Mouse (Mus musculus): ENCODE measurements around the gene Slc39a9. TPM values are rescaled to one million over a fixed set of nuclear protein-coding genes. Genes with fewer than 3 reads are reported as not detected.

The Slc39a9 gene
- total and polyA plus RNA-seq, 2 experiments from 2014 or later = 19.4 to 20.7 TPM

DNA sequence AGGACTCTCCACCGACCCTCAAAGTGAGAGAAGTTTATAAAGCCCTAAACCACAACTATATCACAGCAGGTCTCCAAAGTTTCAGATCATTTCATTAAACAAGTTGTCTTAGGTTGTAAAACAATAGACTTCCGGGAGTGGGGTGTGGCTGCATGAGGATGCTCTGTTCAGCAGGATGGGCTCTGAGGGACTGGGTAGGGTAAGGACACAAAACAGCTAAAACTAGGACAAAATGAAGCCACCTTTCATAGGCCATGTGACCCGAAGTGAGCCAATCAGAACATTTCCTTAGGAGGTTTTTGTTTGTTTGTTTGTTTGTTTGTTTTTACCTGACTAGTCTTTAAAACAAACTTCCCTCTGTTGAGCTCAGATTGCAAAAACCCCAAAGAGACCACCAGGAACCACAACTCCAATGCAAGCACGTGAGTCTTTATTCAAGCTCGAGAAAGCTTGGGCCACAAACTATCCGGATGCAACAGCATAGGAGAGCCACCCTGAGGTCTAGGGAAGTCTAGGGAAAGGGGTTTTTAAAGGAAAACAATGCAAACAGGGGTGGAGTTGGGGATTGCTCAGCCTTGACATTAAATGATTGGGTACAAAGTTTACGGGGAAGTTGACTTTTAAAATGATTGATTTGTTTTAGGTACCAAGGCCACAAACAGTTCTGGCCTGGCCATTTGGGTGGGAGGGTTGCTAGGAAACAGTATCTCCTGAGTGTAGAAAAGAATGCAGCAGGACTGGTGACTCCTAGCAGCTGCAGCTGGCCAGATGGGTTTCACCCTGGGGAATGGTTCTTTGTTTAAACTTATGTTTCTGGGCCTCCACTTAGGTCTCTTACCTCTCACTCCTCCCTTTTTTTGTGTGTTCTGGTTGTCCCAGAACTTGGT is 28.1 kb upstream of the Slc39a9 start:
- H3K27ac ChIP-seq (ENCODE audit: low read depth, low read length) = no peak overlapping the region
- H3K4me1 ChIP-seq (ENCODE audit: insufficient read depth) = no peaks in the 10 kb centered on the region
- 72% methylated on average over 7 of the region's 7 CpGs for WGBS
- H3K36me3 ChIP-seq (ENCODE audit: insufficient read depth) = no peaks in the 10 kb centered on the region
- no peak for TF ChIP-seq CTCF (IDR thresholded peaks at IDR 0.05; ENCODE audit: low read depth)
- H3K9me3 ChIP-seq (ENCODE audit: low read length) = no peaks in the 10 kb centered on the region
- ATAC-seq (no peak), DNase-seq (no peak)
- H3K4me3 ChIP-seq (ENCODE audit: low read depth, low read length) = no peak overlapping the region
- H3K9ac ChIP-seq = no peak overlapping the region
- no peaks in the 10 kb centered on the region for H3K27me3 ChIP-seq (ENCODE audit: insufficient read depth, low read length)
- H3K4me2 ChIP-seq (ENCODE audit: low read depth) = no peak overlapping the region

DNA sequence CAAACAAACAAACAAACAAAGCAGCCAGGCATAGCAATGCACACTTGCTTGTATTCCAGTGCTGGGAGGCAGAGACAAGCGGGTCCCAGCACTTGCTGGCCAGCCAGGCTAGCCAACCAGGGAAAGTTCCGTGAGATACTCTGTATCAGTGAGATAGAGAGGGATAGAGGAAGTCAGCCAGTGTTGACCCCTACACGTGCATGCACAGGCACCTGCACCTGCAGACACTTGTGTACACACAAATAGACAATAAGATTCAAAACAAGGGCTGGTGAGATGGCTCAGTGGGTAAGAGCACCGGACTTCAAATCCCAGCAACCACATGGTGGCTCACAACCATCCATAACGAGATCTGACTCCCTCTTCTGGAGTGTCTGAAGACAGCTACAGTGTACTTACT is 23.2 kb upstream of the Slc39a9 start:
- ATAC-seq (no peak), DNase-seq (no peak)
- Histone ChIP-seq H3K4me3 (ENCODE audit: low read depth, low read length) (no peak overlapping the region), H3K27me3 (ENCODE audit: insufficient read depth, low read length) (no peaks in the 10 kb centered on the region), H3K9me3 (ENCODE audit: low read length) (no peaks in the 10 kb centered on the region), H3K9ac (no peak overlapping the region), H3K4me1 (ENCODE audit: insufficient read depth) (no peaks in the 10 kb centered on the region), H3K27ac (ENCODE audit: low read depth, low read length) (no peak overlapping the region), H3K36me3 (ENCODE audit: insufficient read depth) (no peaks in the 10 kb centered on the region), H3K4me2 (ENCODE audit: low read depth) (no peak overlapping the region)
- no peak for TF ChIP-seq CTCF (IDR thresholded peaks at IDR 0.05; ENCODE audit: low read depth)
- WGBS = 75% methylated on average over 5 of the region's 5 CpGs

DNA sequence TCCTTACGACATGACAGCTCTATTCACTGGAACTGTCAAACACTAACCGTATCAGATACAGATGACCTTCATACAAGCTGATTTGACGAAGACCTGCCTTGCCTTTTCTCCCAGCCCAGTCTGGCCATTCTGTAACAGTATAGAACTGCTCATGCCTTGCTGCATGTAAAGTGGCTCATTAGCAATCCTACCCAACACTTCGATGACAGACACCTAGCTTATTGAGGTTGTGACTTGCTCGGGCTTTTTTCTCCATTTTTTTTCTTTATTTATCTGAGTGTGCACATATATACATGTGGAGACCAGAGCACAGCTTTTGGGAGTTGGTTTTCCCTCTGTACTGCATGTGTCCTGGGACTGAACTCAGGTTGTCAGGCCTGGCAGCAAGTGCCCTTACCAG is 11.9 kb upstream of the Slc39a9 start:
- H3K9ac ChIP-seq = no peak overlapping the region
- no peak overlapping the region for H3K4me3 ChIP-seq (ENCODE audit: low read depth, low read length)
- H3K27ac ChIP-seq (ENCODE audit: low read depth, low read length) = no peak overlapping the region
- 83% methylated on average over 5 of the region's 5 CpGs for WGBS
- no peaks in the 10 kb centered on the region for H3K9me3 ChIP-seq (ENCODE audit: low read length)
- peaks cover 40% of the 10 kb centered on the region for H3K36me3 ChIP-seq (ENCODE audit: insufficient read depth)
- no peaks in the 10 kb centered on the region for H3K4me1 ChIP-seq (ENCODE audit: insufficient read depth)
- TF ChIP-seq CTCF (IDR thresholded peaks at IDR 0.05; ENCODE audit: low read depth) = no peak
- H3K4me2 ChIP-seq (ENCODE audit: low read depth) = no peak overlapping the region
- ATAC-seq (no peak), DNase-seq (no peak)
- no peaks in the 10 kb centered on the region for H3K27me3 ChIP-seq (ENCODE audit: insufficient read depth, low read length)

DNA sequence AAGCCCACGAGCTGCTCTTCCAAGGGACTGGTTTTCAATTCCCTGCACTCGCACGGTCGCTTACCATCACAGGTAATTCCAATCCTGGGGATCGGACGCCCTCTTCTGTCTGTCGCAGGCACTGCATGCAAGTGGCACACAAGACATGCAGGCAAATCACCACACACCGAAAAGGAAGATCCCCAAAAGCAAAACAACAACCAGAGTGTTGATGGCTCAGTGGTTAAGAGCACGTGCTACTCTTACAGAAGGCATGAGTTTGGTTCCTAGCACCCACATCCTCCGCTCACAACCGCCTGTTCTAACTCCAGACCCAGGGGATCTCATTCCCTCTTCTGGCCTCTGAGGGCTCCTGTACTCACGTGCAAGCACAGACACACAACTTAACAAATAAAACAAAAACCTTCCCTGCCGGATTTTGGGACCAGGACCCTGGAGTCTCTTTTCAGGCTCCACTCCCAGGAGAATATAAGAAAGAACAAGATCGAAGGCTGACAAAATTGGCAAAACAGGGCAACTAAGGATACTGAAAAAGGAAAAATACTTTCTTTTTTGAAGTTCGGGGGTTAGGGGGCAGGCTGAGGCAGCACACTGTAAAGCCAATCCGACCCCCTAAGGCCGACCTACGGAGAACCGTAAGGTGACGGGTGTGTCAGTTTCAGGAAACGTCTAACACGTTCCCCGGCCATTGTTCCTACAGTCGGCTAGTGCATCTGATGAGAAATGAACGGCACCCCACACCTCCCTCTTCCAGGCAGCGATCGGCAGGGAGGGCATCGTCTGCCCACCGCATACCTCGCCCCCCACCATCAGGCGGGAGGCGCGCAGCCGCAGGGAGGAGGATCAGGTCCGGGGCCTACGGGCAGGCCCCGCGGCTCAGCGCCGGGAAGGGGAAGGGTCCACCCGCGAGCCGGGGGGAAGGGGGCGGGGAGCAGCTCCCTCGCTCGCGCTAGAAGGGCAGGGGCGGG is 674 bp upstream of the Slc39a9 start:
- H3K4me3 ChIP-seq (ENCODE audit: low read depth, low read length) = peak overlapping the region; percentile 94
- H3K9ac ChIP-seq = peak overlapping the region; percentile 96
- no peaks in the 10 kb centered on the region for H3K9me3 ChIP-seq (ENCODE audit: low read length)
- peak; percentile 70 for TF ChIP-seq CTCF (IDR thresholded peaks at IDR 0.05; ENCODE audit: low read depth)
- H3K4me2 ChIP-seq (ENCODE audit: low read depth) = peak overlapping the region; percentile 74
- peak overlapping the region; percentile 94 for H3K27ac ChIP-seq (ENCODE audit: low read depth, low read length)
- peaks cover 28% of the 10 kb centered on the region for H3K36me3 ChIP-seq (ENCODE audit: insufficient read depth)
- H3K27me3 ChIP-seq (ENCODE audit: insufficient read depth, low read length) = no peaks in the 10 kb centered on the region
- ATAC-seq (peak; percentile 70), DNase-seq (peak; percentile 52)
- H3K4me1 ChIP-seq (ENCODE audit: insufficient read depth) = peaks cover 28% of the 10 kb centered on the region
- 5% methylated on average over 47 of the region's 48 CpGs for WGBS

DNA sequence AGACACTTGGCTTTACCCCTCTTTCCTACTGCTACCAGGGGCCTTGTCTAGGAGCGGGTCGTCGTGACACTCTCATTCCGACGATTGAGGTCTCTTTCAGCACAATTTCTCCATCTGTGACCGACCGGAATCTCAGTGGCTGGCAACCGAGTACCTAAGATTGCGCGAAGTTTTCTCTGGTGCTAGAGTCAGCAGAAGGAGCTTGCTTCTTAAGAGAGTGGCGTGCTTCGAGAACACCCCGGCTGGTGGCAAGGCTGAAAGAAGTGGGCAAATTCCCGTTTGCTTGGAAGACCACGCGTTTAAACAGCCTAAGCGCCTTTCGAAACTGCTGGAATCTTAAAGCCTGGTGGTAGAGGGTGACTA is 804 bp downstream of the Slc39a9 start:
- H3K27ac ChIP-seq (ENCODE audit: low read depth, low read length) = peak overlapping the region; percentile 94; the same call in 1 of the 2 replicates
- TF ChIP-seq CTCF (IDR thresholded peaks at IDR 0.05; ENCODE audit: low read depth) = no peak
- WGBS = 9% methylated on average over 18 of the region's 18 CpGs
- no peak for DNase-seq
- H3K36me3 ChIP-seq (ENCODE audit: insufficient read depth) = peaks cover 15% of the 10 kb centered on the region
- peak overlapping the region; percentile 74 for H3K4me2 ChIP-seq (ENCODE audit: low read depth)
- H3K9ac ChIP-seq = peak overlapping the region; percentile 96
- no peaks in the 10 kb centered on the region for H3K9me3 ChIP-seq (ENCODE audit: low read length)
- H3K4me1 ChIP-seq (ENCODE audit: insufficient read depth) = peaks cover 28% of the 10 kb centered on the region
- H3K27me3 ChIP-seq (ENCODE audit: insufficient read depth, low read length) = no peaks in the 10 kb centered on the region
- H3K4me3 ChIP-seq (ENCODE audit: low read depth, low read length) = peak overlapping the region; percentile 94
- no peak for ATAC-seq

DNA sequence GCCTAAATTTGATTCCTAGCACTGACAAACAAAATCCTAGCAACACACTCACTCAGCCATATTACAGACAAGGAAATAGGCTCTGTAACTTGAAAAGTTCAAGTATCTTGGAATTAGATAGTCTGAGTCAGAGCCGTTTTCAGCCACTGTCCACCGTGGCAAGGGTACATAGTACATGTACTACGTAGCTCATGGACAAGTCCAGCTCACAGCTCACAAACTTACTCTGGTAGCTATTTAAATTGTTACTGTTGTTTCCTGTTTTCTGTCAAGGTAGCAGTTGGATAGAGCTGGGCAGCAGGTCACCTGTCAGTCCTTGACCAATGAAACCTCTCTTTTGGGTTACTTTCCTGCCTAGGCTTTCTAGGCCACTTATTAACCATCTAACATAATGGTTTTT is 2.7 kb downstream of the Slc39a9 start:
- no peak for TF ChIP-seq CTCF (IDR thresholded peaks at IDR 0.05; ENCODE audit: low read depth)
- Histone ChIP-seq H3K4me1 (ENCODE audit: insufficient read depth) (peaks cover 28% of the 10 kb centered on the region), H3K36me3 (ENCODE audit: insufficient read depth) (no peaks in the 10 kb centered on the region; the same call in 1 of the 2 replicates), H3K9me3 (ENCODE audit: low read length) (no peaks in the 10 kb centered on the region), H3K4me3 (ENCODE audit: low read depth, low read length) (no peak overlapping the region), H3K9ac (no peak overlapping the region), H3K27me3 (ENCODE audit: insufficient read depth, low read length) (no peaks in the 10 kb centered on the region), H3K27ac (ENCODE audit: low read depth, low read length) (no peak overlapping the region), H3K4me2 (ENCODE audit: low read depth) (peak overlapping the region; percentile 74)
- ATAC-seq = no peak
- 93% methylated on average over 3 of the region's 3 CpGs for WGBS
- DNase-seq = no peak

All from forebrain, postnatal 0 days (tissue).